Mouse (Mus musculus): ENCODE data around the gene Pwwp2b.

GRCm38 (mm10) chr7:139257752-139258542 lies 9.7 kb downstream of the Pwwp2b start:
- TF ChIP-seq POLR2A (IDR thresholded peaks at IDR 0.05; ENCODE audit: control insufficient read depth in 1 of 2, insufficient read depth in 1 of 2, low read depth in 1 of 2, low read length in 2 of 2, poor library complexity in 1 of 2) (no peak), CTCF (IDR thresholded peaks at IDR 0.05 in 2 of 3, conservative IDR thresholded peaks at IDR 0.05 in 1 of 3; ENCODE audit: control insufficient read depth in 1 of 3, insufficient read depth in 1 of 3, low read depth in 2 of 3, low read length in 3 of 3, poor library complexity in 1 of 3, severe bottlenecking in 1 of 3) (no peak), GATA1 (IDR thresholded peaks at IDR 0.05; ENCODE audit: low read depth, low read length) (no peak), MYC (IDR thresholded peaks at IDR 0.05; ENCODE audit: low read depth, low read length) (no peak), MAX (IDR thresholded peaks at IDR 0.05; ENCODE audit: low read length) (no peak), KAT2A (conservative IDR thresholded peaks at IDR 0.05; ENCODE audit: low read depth, low read length) (no peak), CHD2 (IDR thresholded peaks at IDR 0.05; ENCODE audit: low read length) (no peak), SIN3A (IDR thresholded peaks at IDR 0.05; ENCODE audit: low read length) (no peak), MAZ (IDR thresholded peaks at IDR 0.05; ENCODE audit: low read depth, low read length) (no peak)

All from MEL (cell line).